Mouse (Mus musculus): ENCODE measurements around the gene Fbxw5. TPM values are rescaled to one million over a fixed set of nuclear protein-coding genes. Genes with fewer than 3 reads are reported as not detected.
A peak's percentile ranks its signal among the peaks of the same experiment; 100 is the strongest.

Fbxw5 gene
- total and polyA plus RNA-seq, 2 experiments = 18.6 to 18.8 TPM

DNA sequence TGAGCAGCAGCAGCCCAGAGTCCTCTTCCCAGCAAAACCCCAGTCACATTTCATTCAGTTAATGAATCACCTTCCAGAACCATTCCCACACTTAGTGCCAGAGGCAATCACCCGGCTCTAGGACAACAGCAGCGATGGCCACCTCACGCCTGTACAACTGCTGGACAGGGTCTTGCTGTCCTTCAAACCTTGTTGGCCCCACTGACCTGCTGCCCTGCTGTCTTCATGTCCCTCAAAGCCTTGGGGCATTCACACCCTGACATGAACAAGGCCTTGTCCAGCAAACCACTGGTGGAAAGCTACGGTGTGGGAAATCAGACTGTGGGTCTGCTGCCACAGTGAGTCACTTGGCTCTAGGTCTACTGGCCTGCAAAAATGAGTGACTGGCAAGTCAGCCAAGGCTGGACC is 40.0 kb downstream of the Fbxw5 start:
- no peaks in the 10 kb centered on the region for H3K27me3 ChIP-seq (ENCODE audit: control insufficient read depth, insufficient read depth, low read length)
- DNase-seq (ENCODE audit: extremely low read depth, low read depth, low spot score) = no peak
- H3K4me3 ChIP-seq (ENCODE audit: insufficient read depth, low read depth, low read length) = no peak overlapping the region
- 65% methylated on average over 4 of the region's 4 CpGs for WGBS
- H3K36me3 ChIP-seq (ENCODE audit: control insufficient read depth, insufficient read depth, low read length) = peaks cover 16% of the 10 kb centered on the region
- no peak for TF ChIP-seq POLR2A (IDR thresholded peaks at IDR 0.05; ENCODE audit: extremely low read depth, insufficient read depth, low read length)
- no peaks in the 10 kb centered on the region for H3K4me1 ChIP-seq (ENCODE audit: control insufficient read depth, insufficient read depth, low read length)
- peaks cover 15% of the 10 kb centered on the region for H3K79me2 ChIP-seq (ENCODE audit: control insufficient read depth, insufficient read depth, low read length)
- H3K27ac ChIP-seq (replicated peaks; ENCODE audit: insufficient read depth, low read depth, low read length) = no peak overlapping the region
- H3K9ac ChIP-seq (ENCODE audit: low read depth, low read length) = no peak overlapping the region

DNA sequence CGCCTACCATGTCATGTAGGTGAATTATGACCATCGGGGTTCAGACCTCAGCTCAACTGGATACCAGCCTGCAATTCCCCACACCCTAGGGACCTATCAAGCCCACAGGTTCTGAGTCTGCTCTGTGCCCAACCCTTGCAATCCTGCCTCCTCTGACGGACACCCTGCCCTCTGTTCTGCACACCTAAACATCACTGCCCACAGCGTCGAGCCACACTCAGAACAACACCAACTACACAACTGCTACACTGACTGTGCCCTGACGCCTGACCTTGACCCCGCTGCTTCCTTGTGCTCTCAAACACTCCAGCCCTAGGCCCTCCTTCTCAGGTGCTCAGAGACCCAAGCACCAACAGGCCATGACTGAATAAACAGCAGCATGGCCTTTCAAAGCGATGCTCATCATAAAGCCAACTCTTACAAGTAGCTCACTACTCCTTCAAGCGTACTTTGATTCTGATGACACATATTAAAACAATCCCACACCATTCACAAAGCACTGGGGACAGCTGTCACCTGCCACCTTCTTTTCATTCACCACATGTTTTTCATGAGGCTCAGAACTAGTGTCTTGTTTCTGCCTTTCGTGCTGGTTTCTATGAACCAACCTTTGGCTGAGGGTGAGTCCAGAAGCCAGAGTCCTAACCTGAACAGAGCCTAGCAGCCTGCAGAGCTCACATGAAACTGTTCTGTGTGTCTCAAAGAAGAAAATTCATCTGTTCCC is 41.3 kb downstream of the Fbxw5 start:
- H3K27me3 ChIP-seq (ENCODE audit: control insufficient read depth, insufficient read depth, low read length) = no peaks in the 10 kb centered on the region
- H3K79me2 ChIP-seq (ENCODE audit: control insufficient read depth, insufficient read depth, low read length) = peaks cover 24% of the 10 kb centered on the region
- H3K27ac ChIP-seq (replicated peaks; ENCODE audit: insufficient read depth, low read depth, low read length) = no peak overlapping the region
- no peak for DNase-seq (ENCODE audit: extremely low read depth, low read depth, low spot score)
- WGBS = 84% methylated on average over 10 of the region's 10 CpGs
- TF ChIP-seq POLR2A (IDR thresholded peaks at IDR 0.05; ENCODE audit: extremely low read depth, insufficient read depth, low read length) (no peak), CTCF (IDR thresholded peaks at IDR 0.05; ENCODE audit: low read depth, low read length) (no peak)
- H3K4me3 ChIP-seq (ENCODE audit: insufficient read depth, low read depth, low read length) = no peak overlapping the region
- H3K4me1 ChIP-seq (ENCODE audit: control insufficient read depth, insufficient read depth, low read length) = peaks cover 5% of the 10 kb centered on the region
- H3K9ac ChIP-seq (ENCODE audit: low read depth, low read length) = no peak overlapping the region
- peaks cover 10% of the 10 kb centered on the region for H3K36me3 ChIP-seq (ENCODE audit: control insufficient read depth, insufficient read depth, low read length)

DNA sequence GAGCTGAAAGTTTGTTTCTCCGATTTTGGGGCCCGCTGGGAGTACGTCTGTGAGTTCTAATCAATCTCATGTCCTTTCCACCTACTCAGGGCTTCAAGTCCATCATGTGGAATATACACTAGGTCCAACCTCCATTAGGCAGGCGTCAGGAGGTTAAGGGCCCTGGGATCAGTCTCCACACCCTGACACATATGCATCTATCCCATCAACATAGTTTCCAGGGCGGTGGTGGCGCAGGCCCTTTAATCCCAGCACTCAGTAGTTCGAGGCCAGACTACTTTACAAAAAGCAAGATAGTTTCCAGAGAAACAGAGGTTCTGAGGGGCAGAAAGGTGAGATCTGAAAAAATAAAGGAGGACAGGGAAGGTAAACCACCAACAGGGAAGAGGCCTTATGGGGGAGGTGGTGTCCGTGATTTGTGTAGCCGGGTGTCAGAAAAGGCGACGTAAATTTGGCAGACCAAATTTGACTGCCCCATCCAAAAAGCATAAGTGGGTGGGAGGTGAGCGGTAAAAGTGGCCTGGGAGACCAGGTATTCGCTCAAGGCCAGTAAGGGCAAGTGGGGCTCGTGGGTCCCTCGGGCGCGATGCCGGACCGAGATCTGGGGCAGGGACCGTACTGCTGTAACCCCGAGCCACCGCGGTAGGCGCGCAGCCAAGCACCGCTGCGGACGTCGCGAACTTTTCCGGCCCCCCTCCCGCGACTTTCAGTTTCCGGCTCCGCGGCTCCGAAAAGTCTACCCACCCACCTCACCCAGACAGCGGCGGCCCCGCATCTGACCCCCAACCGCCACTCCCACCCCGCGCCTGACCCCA is 45.7 kb downstream of the Fbxw5 start:
- H3K36me3 ChIP-seq (ENCODE audit: control insufficient read depth, insufficient read depth, low read length) = no peaks in the 10 kb centered on the region
- peak overlapping the region; percentile 68 for H3K4me3 ChIP-seq (ENCODE audit: insufficient read depth, low read depth, low read length)
- peaks cover 24% of the 10 kb centered on the region for H3K79me2 ChIP-seq (ENCODE audit: control insufficient read depth, insufficient read depth, low read length)
- DNase-seq (ENCODE audit: extremely low read depth, low read depth, low spot score) = peak; percentile 52
- WGBS = 2% methylated on average over 43 of the region's 43 CpGs
- H3K9ac ChIP-seq (ENCODE audit: low read depth, low read length) = peak overlapping the region; percentile 80
- TF ChIP-seq CTCF (IDR thresholded peaks at IDR 0.05; ENCODE audit: low read depth, low read length) (no peak), POLR2A (IDR thresholded peaks at IDR 0.05; ENCODE audit: extremely low read depth, insufficient read depth, low read length) (no peak)
- H3K4me1 ChIP-seq (ENCODE audit: control insufficient read depth, insufficient read depth, low read length) = peaks cover 5% of the 10 kb centered on the region
- H3K27me3 ChIP-seq (ENCODE audit: control insufficient read depth, insufficient read depth, low read length) = no peaks in the 10 kb centered on the region
- peak overlapping the region; percentile 80 for H3K27ac ChIP-seq (replicated peaks; ENCODE audit: insufficient read depth, low read depth, low read length)

DNA sequence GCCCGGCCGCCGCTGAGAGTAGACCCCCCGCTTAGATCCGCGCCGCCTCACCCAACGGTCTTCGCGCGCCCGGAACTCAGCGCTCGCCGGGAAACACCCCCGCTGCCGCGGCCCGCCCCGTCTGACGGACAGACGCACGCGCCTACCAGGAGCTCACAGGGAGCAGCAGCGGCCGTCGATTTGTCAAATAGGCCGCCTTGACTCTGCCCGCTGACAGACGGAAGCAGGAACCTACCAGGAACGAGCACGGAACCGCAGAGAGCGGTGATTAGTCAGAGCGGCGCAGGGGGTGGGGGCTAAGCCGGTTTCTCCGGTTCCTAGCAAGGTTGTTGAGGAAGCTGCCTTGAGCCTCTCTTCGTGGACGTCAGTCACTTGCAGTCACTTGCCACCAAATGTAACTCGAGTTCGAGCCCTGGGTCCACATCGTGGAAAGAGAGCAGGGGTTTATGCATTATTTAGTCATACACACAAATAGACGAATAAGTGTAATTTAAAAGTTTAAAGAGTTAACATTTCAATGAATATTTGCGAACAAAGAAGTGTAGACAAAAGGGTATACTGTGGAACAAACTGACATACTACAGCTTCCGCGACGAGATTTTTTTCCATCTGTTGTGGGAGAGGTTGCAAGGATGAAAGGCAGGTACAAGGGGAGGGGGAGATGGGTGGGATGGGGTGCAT is 46.4 kb downstream of the Fbxw5 start, which contains the start of gene Traf2:
Traf2 (minus strand) TSS at position 130 of the 681 bp plus-strand sequence.
- H3K27ac ChIP-seq (replicated peaks; ENCODE audit: insufficient read depth, low read depth, low read length) = peak within 1 kb of the TSS; percentile 80
- no peaks in the 10 kb centered on the region for H3K27me3 ChIP-seq (ENCODE audit: control insufficient read depth, insufficient read depth, low read length)
- H3K9ac ChIP-seq (ENCODE audit: low read depth, low read length) = peak within 1 kb of the TSS; percentile 80
- H3K4me3 ChIP-seq (ENCODE audit: insufficient read depth, low read depth, low read length) = peak within 1 kb of the TSS; percentile 68
- DNase-seq (ENCODE audit: extremely low read depth, low read depth, low spot score) = peak; percentile 94
- peaks cover 5% of the 10 kb centered on the region for H3K4me1 ChIP-seq (ENCODE audit: control insufficient read depth, insufficient read depth, low read length)
- H3K36me3 ChIP-seq (ENCODE audit: control insufficient read depth, insufficient read depth, low read length) = no peaks in the 10 kb centered on the region
- peaks cover 24% of the 10 kb centered on the region for H3K79me2 ChIP-seq (ENCODE audit: control insufficient read depth, insufficient read depth, low read length)
- WGBS = 2% methylated on average over 48 of the region's 48 CpGs
- TF ChIP-seq CTCF (IDR thresholded peaks at IDR 0.05; ENCODE audit: low read depth, low read length) = no peak
- TF ChIP-seq POLR2A (IDR thresholded peaks at IDR 0.05; ENCODE audit: extremely low read depth, insufficient read depth, low read length) = peak; percentile 52; the same call in 1 of the 2 replicates

DNA sequence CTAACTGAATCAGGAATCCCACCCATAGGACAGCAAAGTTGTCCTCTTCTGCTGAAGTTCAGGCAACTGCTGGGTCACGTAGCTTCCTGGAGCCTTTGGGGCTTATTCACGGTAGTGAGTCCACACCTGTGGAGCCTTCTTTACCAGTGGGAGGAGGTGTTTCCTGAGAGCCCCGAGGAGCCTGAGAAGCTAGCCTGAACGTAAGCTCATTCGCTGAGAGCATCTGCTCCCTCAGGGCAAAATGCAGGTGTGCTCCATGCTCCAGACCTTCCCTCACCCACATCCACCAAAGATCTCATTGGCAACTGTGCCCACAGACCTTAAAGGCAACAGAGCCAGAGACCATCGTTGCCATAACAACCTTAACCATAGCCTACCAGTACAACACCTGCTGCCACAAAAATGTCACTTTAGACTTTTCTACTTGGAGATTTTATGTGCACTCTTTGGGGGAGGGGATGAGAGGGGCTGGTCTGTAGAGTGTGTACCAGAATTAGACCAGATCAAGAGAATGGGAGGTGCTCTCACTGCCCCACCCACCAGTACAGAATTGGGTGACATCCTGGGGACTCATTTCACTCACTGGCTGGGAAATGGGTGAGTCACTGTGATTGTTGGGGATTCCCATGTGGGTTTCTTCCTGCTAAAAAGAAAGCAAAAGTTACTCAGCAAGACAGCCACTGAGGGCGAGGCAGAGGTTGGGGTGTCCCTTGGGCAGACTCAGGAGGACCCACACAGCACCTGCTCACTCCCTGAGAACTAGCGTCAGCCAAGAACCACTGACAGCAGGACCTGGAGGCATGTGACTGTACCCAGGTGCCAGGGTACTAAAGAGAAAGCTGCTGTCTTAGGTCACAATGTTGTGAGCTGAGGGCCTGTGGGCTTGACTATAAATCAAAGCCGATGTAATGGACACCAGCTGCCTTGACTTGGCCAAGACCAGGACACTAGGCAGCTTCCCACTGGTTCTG is 48.8 kb downstream of the Fbxw5 start:
- Histone ChIP-seq H3K4me3 (ENCODE audit: insufficient read depth, low read depth, low read length) (no peak overlapping the region), H3K36me3 (ENCODE audit: control insufficient read depth, insufficient read depth, low read length) (no peaks in the 10 kb centered on the region), H3K9ac (ENCODE audit: low read depth, low read length) (no peak overlapping the region), H3K79me2 (ENCODE audit: control insufficient read depth, insufficient read depth, low read length) (peaks cover 19% of the 10 kb centered on the region), H3K27me3 (ENCODE audit: control insufficient read depth, insufficient read depth, low read length) (no peaks in the 10 kb centered on the region), H3K4me1 (ENCODE audit: control insufficient read depth, insufficient read depth, low read length) (peaks cover 5% of the 10 kb centered on the region), H3K27ac (replicated peaks; ENCODE audit: insufficient read depth, low read depth, low read length) (no peak overlapping the region)
- TF ChIP-seq CTCF (IDR thresholded peaks at IDR 0.05; ENCODE audit: low read depth, low read length) (no peak), POLR2A (IDR thresholded peaks at IDR 0.05; ENCODE audit: extremely low read depth, insufficient read depth, low read length) (no peak)
- 77% methylated on average over 9 of the region's 9 CpGs for WGBS
- no peak for DNase-seq (ENCODE audit: extremely low read depth, low read depth, low spot score)

Data from liver, adult 2 months (tissue).